Mouse (Mus musculus): ENCODE results near the gene Elovl2. TPM values are rescaled to one million over a fixed set of nuclear protein-coding genes. Genes with fewer than 3 reads are reported as not detected.
A peak's percentile ranks its signal among the peaks of the same experiment; 100 is the strongest.

Elovl2 gene
- total RNA-seq, 2 experiments from 2014 or later, result 0.51 to 0.56 TPM

DNA sequence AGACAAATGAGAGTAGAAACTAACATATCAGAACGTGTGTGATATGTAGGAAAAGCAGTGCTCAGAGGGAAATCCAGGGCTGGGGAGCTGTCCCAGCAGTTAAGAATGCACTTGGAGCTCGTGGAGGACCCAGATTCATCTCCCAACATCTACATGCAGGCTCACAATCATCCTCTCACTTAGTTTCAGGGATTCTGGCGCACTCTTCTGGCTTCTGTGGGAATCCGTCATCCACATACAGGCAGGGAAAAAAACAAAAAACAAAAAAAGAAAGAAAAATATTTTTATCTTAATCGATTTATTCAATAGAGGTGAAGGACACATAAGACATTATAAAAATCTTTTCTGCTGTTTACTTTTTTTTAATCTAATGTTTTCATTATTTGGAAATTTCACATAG, 61.8 kb downstream of the Elovl2 start:
- no peak for DNase-seq (ENCODE audit: low spot score in 2 of 2)

DNA sequence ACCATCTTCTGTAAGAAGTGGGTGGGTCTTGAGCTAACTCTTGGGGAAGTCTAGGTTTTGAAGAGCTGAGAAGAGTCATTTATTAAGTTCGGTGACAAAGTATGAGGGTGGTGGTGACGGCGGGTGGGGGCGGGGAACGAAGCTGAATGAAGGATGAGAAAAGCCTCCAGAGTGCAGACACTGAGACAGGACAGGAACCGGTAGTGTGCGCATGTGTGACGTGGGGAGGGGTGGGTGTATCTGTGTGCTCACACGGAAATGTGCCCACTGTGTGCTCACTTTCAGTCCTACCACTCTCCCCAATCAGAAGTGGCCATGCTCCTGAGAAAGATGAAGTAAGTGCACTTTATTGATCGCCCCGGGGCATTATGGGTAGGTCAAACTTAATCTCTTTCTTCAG, 67.1 kb downstream of the Elovl2 start:
- no peak for DNase-seq (ENCODE audit: low spot score in 2 of 2)

DNA sequence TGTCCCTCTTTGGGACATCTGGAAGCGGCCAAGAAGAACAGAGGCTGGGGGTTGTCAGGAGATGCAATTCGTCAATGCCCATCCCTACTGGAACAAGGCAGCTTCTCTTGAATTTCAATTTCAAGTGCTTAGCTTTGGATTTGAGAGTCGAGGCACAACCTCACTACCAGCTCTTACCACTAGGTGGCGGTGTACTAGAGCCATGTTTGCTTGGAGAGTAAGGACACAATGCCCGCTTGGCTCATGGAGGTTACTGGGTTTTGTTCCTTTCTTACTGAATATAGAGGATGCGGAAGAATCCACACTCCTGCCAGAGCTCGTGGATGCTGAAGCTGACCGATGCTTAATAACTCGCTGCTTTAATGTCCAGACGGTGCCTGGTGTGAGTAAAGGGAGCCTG, 73.9 kb downstream of the Elovl2 start:
- peak; percentile 49 to 67 for DNase-seq (ENCODE audit: low spot score in 2 of 2)

GRCm38 (mm10) chr13:41145433-41145970, 74.7 kb downstream of the Elovl2 start:
- no peak for DNase-seq (ENCODE audit: low spot score in 2 of 2)

- peak; percentile 62 to 66 for DNase-seq (ENCODE audit: low spot score in 2 of 2)
Measured at GRCm38 (mm10) chr13:41134901-41135300, 85.3 kb downstream of the Elovl2 start.

Other genes with a start within 250 kb of the Elovl2 start
- gene Pak1ip1, start 219.4 kb downstream of the Elovl2 start, total RNA-seq (2021), result 10 to 100 TPM; 56.9 to 58.2 TPM
- gene Tmem14c, start 204.1 kb downstream of the Elovl2 start, total RNA-seq (2021), result 100 to 1,000 TPM; 176 to 205 TPM
- gene Mak, start 140.7 kb downstream of the Elovl2 start, total RNA-seq (2021), result under 1 TPM; 0.10 to 0.42 TPM
- gene Gcm2, start 109.4 kb downstream of the Elovl2 start, total RNA-seq (2021), result not detected
- gene Sycp2l, start 106.1 kb downstream of the Elovl2 start, total RNA-seq (2021), result not detected
- 1 to 10 TPM; 9.7 to 9.8 TPM for gene Smim13, start 29.4 kb upstream of the Elovl2 start, total RNA-seq (2021)
- not detected for gene Gm17364, start 53.6 kb upstream of the Elovl2 start, total RNA-seq (2021)

All from adrenal gland, adult 18-20 months (tissue).